Mouse (Mus musculus) heart, adult 11 months (tissue): Measurements from ENCODE around the gene Ntm.

Experiments
- DNase-seq: peaks from one replicate; pipeline ENCODE4 v3.0.0; 2022

Gene Ntm

DNA sequence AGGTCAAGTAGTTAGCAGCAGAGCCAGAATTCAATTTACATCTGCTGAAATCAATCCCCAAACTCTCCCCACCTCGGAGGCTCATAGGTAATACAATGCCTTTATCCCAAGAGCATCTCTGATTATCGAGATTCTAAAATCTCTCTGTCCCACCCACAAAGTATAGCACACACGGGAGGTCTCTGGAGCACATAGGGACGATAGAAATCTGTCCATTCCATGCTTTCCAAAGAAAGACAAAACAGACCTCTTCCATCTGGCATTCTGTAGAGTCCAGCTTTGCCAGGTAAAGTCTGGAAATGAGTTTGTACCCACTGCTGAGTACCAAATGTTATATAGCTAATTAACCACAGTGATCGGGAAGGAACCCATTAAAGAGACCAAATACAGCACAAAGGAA lies 388.4 kb downstream of the Ntm start:
- no peak for DNase-seq

DNA sequence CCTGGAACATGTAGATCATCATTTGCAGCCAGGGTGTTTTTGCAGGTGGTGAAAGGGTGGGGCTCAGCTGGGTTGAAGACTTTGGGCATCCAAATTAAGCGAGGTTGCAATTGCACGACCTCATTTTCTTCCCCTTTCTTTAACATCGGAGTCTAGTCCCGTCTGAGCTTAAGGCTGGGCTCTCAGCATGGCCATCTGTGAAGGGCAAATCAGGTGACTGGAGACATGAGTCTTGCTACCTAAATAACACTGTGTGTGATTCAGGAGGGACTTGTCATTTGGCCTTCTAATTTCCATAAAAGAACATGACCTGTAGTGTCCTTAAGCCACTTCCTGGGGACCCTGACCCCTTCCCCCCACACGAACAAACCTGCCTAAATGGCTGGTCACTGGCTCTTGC lies 394.4 kb downstream of the Ntm start:
- DNase-seq, result peak; percentile 76

DNA sequence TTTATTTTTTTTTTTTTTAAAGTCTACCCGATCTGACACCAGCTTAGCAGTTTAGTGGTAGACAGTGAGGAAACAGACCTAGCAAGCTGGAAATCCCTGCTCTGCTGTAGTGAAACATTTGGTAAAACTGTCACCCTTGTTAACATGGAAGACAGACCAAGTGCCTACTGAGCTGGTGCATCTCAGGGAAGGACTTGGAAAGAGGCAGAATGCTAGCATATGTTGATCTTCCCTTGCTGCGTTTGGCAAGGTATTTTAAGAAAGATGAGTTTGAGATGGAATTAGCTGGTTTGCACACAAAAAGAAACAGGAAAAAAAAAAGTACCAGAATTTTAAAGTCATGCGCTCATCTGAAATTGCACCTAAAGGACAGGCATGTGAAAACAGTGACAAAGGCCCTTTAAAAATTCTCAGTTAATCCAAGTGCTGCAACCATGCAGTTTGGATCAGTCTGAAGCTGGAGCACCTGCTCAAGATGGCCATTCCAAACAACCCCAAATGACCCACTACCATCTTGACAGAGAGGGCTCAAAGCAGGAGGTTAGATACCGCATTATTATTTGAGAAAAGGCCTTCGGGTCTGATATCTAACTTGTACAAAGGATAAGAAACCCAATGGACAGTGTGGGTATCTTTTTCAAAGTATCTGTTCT lies 400.4 kb downstream of the Ntm start:
- no peak for DNase-seq

DNA sequence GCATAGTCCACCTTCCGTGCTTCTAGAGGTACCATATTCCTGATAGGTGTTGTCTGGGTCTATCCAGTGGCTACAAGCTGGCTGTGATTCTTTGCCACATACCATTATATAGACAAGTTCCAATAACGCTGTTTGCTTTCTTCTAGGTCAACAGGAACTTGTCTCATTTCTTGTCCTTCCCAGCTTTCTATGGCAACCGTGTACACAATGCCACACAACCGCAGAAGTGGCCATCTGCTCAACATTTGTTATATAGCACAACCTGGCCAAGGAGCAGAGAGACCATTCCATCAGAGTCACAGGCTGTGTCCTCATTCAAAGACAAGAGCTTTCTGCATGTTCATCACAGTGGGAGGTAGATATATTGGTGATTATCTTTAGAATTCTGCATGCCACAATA lies 404.0 kb downstream of the Ntm start:
- peak; percentile 19 for DNase-seq

DNA sequence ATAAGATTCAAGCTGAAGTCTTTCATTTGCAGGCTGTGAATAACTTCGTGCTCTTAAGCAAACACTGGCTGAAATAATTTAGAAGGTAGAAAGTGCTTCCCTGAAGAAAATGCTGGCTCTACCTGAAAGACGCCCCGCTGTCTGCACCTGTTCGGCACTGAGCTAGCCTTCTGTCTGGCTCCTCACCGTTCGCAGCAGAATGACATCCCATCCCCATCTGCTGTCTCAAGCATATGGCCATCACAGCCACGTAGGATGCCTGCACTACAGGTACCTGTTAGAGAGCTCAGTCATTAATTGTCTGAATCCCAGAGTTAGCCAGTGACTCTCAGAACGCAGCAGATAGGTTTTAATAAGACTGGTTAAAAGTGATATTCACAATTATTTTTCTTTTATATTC lies 412.4 kb downstream of the Ntm start:
- DNase-seq, result no peak

DNA sequence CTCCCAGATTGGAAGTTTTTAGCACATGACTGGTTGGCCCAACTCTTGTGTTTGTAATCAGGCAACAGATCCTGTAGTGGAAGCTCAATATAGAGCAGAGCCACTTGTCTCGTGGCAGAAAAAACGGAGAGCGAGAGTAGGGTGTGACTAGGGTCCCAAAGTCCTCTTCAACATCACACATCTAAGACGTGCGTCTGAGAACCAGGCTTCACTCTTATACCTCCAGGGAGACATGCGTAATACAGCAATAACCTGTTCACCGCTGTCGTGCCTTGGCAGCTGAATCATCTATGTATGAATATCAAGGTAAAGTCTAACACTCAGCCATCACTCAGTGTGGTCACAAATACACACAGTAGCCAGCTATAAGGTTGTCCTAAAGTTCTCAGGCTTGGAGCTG lies 412.8 kb downstream of the Ntm start:
- DNase-seq, result peak; percentile 54

DNA sequence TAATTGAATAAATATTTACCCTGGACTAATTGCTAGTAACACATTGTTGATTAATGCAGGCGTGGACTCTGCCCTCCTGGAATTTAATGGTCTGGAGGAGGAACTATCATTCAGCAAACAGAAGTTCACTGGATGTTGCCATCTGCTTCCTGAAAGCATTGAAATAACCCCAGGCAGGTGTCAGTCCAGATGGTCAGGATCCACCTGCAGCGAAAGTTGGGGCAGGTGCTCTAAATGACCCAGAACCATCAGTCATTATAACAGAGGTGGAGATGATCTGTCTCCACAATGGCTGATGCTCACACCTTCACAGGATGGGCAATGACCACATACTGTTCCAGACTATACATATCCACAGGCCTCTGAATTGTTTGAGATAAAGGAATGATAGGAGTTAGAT lies 426.5 kb downstream of the Ntm start:
- DNase-seq, result no peak

DNA sequence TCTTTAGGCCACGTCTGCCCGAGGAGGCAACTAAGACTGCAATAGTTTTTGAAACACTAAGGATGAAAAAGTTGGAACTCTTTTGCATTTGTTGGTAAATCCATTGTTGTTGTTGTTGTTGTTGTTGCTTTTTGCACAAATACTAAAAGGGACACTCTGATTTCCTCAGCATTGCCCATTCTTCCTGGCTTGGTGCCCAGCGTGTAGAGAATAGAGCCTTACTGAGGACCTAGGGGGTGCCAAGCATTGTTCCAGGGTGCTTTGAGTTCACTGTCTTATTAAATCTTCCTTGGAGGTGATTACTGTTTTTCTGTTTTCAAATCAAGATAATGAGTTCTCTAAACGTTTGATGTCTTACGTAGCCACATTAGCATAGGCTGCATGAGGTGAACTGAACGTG lies 428.2 kb downstream of the Ntm start:
- DNase-seq, result peak; percentile 14

DNA sequence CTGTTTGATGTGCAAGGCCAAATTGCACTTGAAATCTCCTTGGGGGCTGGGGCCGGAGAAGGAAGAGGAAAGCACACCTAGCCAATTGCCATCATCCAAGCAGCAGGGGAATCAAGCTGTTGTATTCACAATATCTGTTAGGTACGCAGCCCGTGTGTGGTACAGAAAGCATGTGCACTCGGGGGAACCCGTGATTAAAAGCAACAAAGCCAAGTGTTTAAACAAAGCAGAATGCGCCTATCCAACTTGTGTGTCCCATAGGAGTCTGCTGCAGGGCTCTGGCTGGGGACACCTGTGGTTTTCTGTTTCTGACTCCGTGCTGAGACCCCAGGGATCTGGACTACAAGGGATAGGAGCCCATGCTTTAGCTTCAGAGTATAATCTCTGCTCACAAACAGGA lies 428.6 kb downstream of the Ntm start:
- DNase-seq, result peak; percentile 65

DNA sequence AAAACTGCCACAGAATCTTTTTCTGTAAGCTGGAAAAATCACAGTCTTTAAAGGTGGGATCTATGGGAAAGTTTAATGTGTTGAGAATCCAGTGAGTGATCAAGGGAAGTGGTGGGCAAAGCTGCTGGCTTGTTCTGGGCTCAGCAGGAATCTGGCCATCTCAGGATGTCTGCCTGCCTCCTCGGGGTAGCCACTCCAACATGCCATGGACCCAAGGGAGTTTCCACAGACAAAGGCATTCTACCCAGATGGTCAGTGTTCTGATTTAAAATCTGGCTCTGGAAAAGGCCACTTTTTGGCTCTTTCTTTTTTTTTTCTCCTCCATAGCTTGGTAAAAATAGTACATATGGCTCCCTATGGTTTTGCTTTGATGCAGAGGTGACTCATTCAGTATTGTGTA lies 429.4 kb downstream of the Ntm start:
- no peak for DNase-seq

DNA sequence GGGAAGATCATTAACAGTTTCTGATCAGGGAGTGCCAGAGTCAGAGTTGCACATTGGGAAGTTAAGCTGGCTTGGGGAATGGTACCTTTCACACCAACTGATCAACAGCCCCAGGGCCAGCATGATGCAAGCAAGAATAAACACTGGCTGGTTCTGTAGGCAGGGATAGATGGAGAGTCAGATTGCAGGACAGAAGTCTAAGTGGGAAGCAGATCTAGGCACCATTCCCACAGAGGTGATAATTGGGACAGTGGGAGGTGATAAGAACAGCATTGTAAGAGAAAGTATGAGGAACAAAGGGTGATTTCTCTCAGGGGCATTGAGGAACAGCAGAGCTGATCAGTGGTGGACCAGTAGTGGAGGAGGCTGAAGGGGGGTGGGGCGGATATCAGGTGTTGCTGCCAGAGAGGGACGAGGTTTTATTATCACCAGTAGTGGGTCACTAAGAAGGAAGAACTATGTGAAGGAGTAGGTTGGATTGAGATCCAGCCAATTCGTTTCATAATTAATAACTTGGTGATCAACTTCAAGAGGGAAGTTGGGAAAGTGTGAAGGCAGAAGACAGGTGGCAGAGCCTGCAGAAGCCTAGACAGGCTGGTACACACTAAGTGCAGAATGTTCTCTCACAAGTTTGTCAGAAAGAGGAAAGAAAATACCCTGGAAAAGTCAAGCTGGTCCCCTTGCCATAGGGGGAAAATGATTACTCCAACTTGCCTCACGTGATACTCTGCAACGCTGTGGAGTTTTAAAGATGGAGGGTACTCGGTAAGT lies 431.6 kb downstream of the Ntm start:
- no peak for DNase-seq

DNA sequence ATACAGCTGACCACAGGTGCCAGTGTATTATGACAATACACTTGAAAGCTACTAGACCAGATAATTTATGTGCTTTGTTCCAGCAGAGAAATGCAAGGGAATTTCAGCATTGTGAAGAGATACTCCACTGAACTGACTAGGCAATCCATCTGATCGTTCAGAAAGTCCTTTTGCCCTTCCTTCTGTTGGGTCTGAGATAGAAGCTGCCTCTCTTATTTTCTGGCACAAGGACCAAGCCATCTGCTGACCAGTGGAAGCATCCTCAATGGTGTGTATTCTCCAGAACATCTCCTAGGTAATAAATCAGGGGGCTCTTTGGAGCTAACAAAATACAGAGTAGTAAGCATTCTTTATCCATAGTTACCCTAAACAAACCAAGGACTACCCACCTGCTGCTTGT lies 438.8 kb downstream of the Ntm start:
- no peak for DNase-seq

DNA sequence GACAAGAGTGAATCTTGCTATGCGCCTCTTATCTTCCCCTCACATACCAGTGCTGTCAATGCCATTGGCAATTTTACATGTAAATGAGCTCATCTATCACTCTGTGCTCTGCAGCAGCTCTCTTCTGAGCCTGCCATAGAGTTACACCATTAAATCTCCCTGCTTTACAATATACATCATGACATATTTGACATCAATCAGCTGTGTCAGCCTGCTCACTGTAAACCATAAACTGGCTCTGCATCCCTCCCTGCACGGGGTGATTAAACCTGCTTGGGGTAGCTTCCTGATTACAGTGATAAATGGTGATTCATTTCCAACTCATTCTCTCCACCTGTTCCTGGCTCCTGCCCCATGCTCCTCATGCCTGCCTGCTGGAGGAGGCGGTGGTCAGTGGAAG lies 439.7 kb downstream of the Ntm start:
- DNase-seq, result no peak

DNA sequence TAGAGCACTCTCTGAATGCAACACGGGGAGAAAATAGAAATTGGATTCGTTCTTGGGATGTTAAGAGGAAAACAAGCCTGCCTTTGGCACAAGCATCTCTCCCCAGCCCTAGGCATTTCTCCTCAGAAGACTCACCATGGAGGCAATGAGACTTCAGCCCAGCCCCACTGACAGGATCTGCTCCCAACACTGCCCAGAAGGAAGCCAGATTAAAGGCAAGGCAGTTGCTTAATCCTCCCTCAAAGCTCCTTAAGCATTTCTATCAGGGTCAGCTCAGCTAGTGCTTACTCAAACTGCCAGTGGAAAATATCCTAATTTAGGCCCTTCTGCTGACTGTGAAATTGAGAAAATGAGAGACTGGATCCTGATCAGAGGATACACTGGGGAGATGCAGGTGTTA lies 443.8 kb downstream of the Ntm start:
- no peak for DNase-seq

DNA sequence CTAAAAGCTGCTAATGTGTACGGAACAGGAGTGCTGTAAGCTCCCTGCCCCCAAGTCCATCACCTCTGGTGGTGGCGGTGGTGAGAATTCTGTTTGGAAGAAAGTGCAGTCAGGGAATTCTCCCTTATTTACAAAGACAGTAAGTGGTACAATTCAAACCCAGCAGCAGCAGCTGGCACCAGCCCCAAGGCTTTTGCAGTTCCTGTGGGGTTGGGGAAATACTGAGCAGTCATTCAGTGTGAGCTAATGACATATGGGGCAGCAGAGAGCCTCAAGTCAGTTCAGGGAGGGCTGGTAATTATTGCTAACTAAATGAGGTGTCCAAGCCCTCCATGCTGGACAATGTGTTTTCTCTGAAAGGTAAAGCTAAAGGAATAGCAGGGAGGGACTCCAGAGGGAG lies 446.3 kb downstream of the Ntm start:
- DNase-seq, result no peak

DNA sequence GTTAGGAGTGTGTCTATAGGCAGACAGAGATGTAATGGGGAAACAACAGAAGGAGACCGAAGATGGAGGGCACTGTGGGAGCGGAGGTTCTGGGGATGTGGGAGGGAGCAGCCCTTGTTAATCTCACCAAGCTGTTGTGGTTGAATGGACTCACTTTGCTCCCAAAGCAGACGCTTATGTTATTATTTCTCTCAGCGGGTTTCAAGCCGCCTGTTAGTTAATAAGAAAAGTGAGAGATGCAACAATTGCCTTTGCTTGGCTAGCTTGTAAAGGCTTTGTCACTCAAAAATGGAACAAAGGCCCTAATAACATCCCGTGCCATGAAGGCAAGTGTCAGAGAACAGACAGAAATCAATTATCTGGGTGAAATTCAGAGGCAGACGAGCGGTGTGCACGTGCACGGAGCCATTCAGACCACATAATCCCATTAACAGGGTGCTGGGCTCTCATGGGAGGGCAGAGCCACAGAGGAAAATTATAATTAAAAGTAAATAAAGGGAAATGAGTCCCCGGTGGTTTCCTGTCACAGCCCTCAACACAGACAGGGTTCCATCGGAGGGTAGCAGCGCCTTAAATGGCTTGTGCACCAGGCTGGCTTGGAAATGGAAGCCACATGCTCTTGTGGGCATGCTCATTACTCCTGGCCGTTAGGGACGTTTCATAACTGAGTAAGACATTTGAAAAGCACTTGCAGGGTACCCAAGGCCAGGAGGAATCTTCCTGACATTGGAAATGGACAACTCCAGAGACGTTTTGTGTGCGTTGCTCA lies 448.2 kb downstream of the Ntm start:
- DNase-seq, result no peak

DNA sequence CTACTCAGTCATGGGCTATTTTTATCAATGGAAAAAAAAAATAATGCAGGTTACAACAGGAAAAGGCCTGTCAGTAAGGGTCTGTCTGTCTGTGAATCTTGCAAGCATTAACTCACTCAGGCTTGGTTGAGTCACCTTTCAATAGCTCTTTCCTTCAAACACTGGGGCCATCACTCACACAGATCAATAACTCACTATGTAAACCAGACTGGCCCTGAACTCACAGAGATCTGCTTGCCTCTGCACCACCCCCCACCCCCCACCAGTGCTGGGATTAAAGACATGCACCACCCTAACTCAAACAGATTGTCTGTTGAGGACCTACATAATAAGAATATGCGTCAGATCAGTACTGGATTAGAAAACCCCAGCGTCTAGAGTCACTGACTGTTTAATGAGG lies 466.9 kb downstream of the Ntm start:
- no peak for DNase-seq

DNA sequence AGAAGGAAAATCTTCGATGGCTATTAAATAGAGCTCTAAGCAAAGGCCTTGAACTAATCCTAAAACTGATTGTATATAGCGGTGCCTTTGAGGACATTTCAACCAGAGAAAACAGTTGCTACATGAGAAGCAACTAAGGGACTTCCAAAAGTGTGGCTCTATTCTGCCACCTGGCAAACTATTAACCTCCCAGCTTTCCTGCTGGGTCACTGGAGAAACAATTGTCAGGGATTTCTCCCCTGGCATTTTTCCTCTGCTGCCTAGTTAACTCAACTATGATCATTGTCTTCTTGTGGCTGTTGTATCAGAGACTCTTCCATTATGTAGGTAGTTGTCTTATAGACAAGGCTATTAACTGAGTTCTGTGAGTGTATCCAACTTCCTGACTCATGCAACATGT lies 480.7 kb downstream of the Ntm start:
- no peak for DNase-seq

DNA sequence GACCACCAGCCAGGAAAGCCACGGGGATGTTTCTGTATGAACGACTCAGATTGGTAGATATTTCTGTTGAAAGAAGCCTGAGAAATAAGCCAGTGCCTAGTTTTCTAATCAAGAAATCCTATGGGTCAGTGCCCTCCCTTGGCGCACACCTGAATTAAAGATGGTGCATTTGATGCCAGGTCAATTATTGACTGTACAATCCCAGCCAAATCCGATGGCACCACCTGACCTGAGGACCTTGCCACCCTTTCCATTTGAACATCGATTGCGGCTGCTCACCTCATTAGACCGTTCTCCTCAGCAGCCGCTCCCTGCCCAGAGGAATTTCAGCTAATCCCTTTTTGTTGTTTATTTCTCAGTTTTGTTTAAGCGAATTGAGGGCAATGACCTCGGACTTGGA lies 483.9 kb downstream of the Ntm start:
- no peak for DNase-seq

DNA sequence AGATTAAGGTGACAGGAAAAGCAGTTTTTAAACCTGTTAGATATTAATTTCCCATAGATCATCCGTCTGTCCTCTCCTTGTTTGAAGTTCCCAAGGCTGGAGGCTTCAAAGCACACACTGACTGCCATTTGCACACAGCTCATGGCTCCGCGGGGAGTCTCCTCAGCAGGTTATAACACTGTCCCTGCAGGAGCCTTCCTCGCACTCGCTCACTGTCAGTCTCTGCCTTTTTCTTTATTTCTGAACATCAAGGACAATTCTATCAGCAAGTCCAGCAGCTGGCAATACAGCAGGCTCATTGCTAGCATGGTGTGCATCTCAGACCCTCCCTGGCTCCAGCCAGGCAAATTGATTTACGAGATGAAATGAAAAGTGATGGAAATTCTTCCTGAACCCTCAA lies 485.7 kb downstream of the Ntm start:
- no peak for DNase-seq

DNA sequence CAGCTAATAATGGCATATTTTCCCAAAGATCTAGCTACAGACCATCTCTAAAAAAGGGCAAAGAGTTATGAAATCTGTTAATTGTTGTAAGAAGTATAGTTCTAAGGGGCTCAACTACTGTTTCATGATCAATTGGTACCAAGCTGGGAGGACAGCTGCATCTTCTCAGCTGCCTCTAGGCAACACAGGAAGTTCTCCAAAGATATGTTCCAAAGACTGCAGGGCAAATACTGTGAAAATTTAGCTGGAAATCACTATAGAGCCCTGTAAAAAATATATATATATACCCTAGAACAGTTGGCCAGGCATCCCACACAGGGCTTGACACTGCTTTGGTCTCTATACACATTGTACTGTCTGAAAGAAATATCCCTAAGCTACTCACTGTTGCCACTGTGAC lies 489.5 kb downstream of the Ntm start:
- no peak for DNase-seq

DNA sequence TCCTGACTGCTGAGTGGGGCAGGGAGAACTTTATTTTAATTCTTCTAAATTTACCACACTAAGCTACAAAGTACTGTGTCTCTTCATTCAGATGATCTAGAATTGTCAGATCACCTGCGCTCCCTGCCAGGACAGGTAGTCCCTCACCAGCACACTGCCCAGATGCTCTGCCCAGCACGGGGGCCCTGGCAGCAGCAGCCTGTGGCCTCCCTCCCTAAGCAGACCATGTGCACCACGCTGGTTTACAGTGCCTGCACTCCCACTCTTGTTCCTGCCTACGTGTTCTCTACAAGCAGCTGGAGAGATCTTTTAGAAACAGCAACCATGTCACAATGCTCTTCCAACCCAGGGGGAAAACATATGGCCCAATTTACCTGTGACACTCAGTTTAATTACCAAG lies 490.7 kb downstream of the Ntm start:
- peak; percentile 70 for DNase-seq

DNA sequence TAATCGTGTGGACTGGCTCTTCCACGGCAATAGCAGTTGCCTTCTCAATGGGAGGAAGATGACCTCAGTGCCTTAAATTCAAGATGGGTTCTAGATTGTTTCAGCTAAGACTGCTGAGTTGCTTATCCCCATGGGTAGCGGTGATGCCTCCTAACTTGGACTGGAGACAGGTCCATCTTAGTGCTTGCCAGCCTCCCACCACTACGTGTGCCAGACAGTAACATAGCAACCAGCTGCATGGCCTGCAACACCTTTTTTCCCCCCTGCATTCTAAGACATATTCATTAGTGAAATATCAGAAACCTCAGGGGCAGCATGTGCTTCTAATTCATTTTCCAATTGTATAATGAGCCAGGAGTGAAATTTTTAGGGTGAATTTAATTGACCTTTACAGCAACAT lies 498.2 kb downstream of the Ntm start:
- DNase-seq, result peak; percentile 63

DNA sequence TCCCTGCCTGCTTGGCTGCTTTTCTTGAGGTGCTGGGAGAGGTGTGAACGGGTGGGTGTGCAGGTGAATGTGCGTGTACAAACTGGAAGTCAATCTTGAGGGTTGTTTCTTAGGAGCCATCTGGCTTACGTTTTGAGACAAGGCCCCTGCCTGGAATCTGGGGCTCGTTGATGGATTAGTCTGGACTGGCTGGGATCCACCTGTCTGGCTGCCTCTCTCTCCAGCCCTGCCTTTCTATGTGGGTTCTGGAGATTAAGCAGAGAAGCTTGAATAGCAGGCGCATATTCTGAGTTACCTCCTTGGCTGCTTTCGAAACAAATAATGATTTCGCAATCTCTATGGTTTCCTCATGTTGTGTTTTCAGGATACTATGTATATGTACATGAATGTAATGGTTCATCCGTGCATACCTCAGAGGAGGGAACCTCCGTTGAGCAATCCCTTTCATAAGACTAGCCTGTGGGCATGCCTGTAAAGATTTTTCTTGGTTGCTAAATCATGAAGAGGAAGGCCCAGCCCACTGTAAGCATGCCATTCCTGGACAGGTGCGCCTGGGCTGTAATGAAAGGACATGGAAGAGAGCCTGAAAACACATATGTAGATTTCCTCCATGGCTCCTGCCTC lies 499.9 kb downstream of the Ntm start:
- DNase-seq, result peak; percentile 43
